Mouse (Mus musculus) stomach, embryonic 14.5 days (tissue): ENCODE results near the gene Naip2. TPM values are rescaled to one million over a fixed set of nuclear protein-coding genes. Genes with fewer than 3 reads are reported as not detected.

Experiments
- ATAC-seq: fragments of 200-750 bp; cut with Nextera tagmentation; 2 replicates; pipeline ENCODE4 v1.8.0; 2017; ENCODE audit warnings: low read depth, moderate TSS enrichment; ENCODE audit not compliant: insufficient number of reproducible peaks, insufficient read depth, low FRiP score
- H3K27ac ChIP-seq: fragments of 300-500 bp; sonication (generic); 2 replicates; pipeline ENCODE4 v1.5.1; 2014; ENCODE audit warnings: mild to moderate bottlenecking, low read length, moderate library complexity, mixed read lengths
- H3K27me3 ChIP-seq: fragments of 300-500 bp; sonication (generic); 2 replicates; pipeline ENCODE4 v1.6.1; 2014; ENCODE audit warnings: low read length, control low read depth, mixed read lengths; ENCODE audit not compliant: control insufficient read depth, insufficient read depth
- H3K36me3 ChIP-seq: fragments of 300-500 bp; sonication (generic); 2 replicates; pipeline ENCODE4 v1.6.1; 2014; ENCODE audit warnings: mild to moderate bottlenecking, control low read depth, low read length, moderate library complexity, mixed read lengths; ENCODE audit not compliant: control insufficient read depth, insufficient read depth
- H3K4me1 ChIP-seq: fragments of 300-500 bp; sonication (generic); 2 replicates; pipeline ENCODE4 v1.6.1; 2014; ENCODE audit warnings: low read length, control low read depth, mixed read lengths; ENCODE audit not compliant: control insufficient read depth, insufficient read depth
- H3K4me2 ChIP-seq: fragments of 300-500 bp; sonication (generic); replicated peaks from 2 replicates; pipeline ENCODE4 v1.6.1; 2014; ENCODE audit warnings: low read depth, low read length, control low read depth
- H3K4me3 ChIP-seq: fragments of 300-500 bp; sonication (generic); 2 replicates; pipeline ENCODE4 v1.5.1; 2014; ENCODE audit warnings: low read depth, low read length, control low read depth
- H3K9ac ChIP-seq: fragments of 300-500 bp; sonication (generic); replicated peaks from 2 replicates; pipeline ENCODE4 v1.6.1; 2014; ENCODE audit warnings: low read depth, mild to moderate bottlenecking, control low read depth, low read length, moderate library complexity, mixed read lengths
- H3K9me3 ChIP-seq: fragments of 300-500 bp; sonication (generic); 2 replicates; pipeline ENCODE4 v1.6.1; 2016; ENCODE audit warnings: low read depth, low read length, control low read depth; ENCODE audit not compliant: control insufficient read depth
- WGBS: fragments of 180-500 bp; shearing (Covaris S2); extraction: QIAGEN DNeasy Blood & Tissue Kit; methylation state at CpG from one replicate; pipeline ENCODE4 v1.1.7; 2014; 5-methylcytosine and 5-hydroxymethylcytosine counted together
- polyA plus RNA-seq: library from polyadenylated mRNA; unstranded; fragments of >200 nt; fragmentation: Nextera tagmentation; extraction: Ambion mirVana; gene quantifications from 2 replicates; pipeline ENCODE4 v1.2.1, GENCODE M21; 2014

Gene Naip2
- polyA plus RNA-seq, 1 experiment from 2014 or later = 0.52 TPM

DNA sequence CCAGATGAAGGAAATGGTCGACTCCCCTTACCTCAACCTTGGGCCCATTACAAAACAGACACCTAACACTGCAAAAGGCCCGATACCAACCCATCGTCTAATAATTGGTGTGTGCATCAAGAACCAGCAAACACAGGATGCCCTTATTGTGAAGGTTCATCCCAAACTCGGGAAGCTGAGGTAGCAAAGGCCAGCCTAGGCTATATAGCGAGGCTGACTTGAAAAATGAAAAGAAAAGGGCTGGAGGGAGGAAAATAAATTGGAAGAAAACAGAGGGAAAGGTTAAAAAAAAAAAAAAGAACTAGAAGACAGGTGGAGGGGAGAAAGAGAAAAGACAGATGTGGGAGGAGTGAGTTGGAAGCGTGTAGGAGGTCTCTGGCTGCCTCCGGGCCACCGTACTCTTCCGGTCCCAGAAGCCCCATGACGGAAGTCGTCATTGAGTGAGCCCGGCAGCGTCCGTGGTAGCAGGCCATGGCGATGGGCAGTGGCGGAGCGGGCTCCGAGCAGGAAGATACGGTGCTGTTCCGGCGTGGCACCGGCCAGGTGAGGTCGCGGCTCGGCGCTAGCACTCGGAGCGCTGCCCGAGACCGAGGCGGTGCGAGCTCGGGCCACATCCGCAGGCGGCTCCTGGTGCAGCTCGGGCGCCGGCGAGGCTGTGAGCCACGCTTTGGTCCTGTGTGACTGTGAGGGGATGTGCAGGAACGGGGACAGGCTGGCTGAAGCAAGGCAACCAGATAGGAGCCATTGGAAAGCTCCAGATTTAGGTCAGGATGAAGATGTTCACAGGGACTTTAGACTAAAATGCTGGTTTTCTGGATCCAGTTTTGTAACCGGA, 77.3 kb downstream of the Naip2 start, which contains the start of gene Smn1:
TSS of gene Smn1 (plus strand) at position 430 of the 835 bp plus-strand sequence.
- Histone ChIP-seq H3K4me1 (peaks cover 8% of the 10 kb centered on the region; the same call in 1 of the 2 replicates), H3K4me2 (peak within 1 kb of the TSS; percentile 82), H3K27me3 (no peaks in the 10 kb centered on the region), H3K36me3 (peaks cover 16% of the 10 kb centered on the region), H3K27ac (no peak within 1 kb of the TSS), H3K9ac (peak within 1 kb of the TSS; percentile 63), H3K9me3 (no peaks in the 10 kb centered on the region), H3K4me3 (peak within 1 kb of the TSS; percentile 93)
- peak; percentile 95 for ATAC-seq
- 4% methylated on average over 42 of the region's 42 CpGs for WGBS

DNA sequence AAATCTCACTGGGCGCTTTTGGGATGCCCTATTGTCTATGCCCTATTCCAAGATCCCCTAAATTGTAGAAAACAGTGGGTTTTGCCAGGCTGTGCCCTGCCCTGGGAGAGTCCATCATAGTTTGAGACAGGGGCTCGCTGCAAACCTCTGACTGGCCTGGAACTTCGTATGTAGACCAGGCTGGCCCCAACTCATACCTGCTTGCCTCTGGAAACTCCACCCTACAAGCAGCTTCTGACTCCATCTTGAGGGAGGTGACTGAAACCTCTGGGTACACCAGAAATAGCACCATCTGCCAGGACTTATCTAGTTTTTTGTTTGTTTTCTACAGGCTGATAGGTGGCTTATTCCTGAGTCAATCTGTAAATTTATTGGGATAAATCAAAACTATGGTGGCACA, 77.9 kb downstream of the Naip2 start:
- H3K9me3 ChIP-seq = no peaks in the 10 kb centered on the region
- peaks cover 15% of the 10 kb centered on the region for H3K36me3 ChIP-seq
- H3K4me1 ChIP-seq = peaks cover 8% of the 10 kb centered on the region; the same call in 1 of the 2 replicates
- ATAC-seq = 0 out of 2 replicates have a peak, but pooled peaks have one; percentile 10
- H3K4me2 ChIP-seq = peak overlapping the region; percentile 82
- peak overlapping the region; percentile 93 for H3K4me3 ChIP-seq
- H3K27me3 ChIP-seq = no peaks in the 10 kb centered on the region
- H3K27ac ChIP-seq = no peak overlapping the region
- no peak overlapping the region for H3K9ac ChIP-seq
- WGBS = 84% methylated on average over 3 of the region's 3 CpGs

DNA sequence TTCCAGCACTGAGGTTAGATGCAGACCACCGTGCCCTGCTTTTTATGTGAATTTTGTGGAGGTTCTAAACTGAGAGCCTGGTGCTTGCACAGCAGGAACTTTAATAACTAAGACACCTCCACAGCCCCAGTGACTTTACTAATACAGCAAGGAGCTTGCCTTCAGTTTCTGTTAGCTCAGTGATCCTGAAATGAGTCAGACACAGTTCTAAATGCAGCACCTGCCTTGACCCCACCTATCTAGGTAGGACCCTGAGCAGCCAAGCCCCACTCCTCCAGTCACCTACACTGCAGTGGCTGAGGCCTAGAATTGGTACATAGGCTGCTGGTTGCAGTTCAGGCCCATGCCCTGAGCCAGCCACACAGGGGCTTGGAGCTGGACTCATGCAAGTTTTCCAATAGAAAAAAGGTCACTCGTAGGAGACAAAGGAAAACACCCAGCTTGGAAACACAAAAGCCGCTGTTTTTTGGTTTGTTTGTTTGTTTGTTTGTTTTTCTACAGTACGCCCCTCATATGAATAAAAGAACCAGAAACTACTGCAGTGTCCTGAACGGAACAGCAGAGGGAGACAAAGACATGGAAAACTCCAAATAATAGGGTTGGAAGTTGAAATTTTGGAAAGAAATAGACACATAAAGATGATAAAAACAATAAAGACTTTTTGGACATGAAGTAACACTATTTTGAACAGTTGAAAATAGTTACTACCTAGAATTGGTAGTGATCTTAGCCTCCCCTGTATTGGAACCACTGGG, 89.5 kb downstream of the Naip2 start:
- ATAC-seq = no peak
- 44% methylated on average over 5 of the region's 5 CpGs for WGBS
- Histone ChIP-seq H3K4me1 (peaks cover 9% of the 10 kb centered on the region; the same call in 1 of the 2 replicates), H3K27me3 (no peaks in the 10 kb centered on the region), H3K4me2 (no peak overlapping the region), H3K4me3 (no peak overlapping the region), H3K36me3 (no peaks in the 10 kb centered on the region; the same call in 1 of the 2 replicates), H3K9me3 (no peaks in the 10 kb centered on the region), H3K27ac (no peak overlapping the region), H3K9ac (no peak overlapping the region)

DNA sequence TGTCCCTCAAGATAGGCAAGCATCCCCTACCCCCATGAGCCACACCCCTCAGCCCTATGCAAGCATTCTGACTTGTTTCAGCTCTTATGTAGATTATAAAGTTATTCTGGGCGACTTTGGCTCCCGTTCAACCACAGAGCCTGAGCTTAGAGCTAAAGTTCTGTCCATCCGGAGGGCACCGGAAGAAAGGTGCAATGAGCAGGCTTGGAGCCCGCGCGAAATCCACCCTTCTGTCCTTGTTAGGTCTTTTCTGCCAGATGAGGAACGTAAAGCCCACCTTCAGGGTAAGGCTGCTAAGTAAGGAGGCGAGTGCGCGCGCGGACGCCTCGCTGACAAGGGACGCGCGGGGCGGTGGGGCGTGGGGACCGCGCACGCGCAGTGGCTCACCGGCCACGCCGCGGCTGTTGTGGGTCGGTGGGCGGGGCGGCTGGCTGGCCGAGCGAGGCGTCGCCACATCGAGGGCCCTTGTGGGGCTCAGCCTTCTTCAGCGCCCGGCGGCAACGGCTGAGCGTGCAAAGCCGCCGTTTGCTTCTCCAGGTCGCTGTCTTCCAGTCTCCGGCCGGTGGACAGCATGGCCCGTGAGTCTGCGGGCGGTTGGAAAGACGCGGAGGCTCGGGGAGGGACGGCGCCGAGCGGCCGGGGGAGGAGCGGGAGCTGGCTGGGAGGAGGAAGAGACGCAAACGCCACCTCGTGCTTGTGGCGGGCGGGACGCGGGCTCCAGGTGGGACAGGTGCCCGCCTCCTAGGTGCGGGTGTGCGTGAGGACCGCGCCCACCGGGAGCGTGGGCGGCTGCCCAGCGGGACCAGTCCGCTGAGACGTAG, 94.0 kb downstream of the Naip2 start, which contains the start of gene Serf1:
TSS of gene Serf1 (plus strand) at position 361 of the 821 bp plus-strand sequence.
- H3K4me3 ChIP-seq = peak within 1 kb of the TSS; percentile 66
- peak; percentile 66 for ATAC-seq
- peak within 1 kb of the TSS; percentile 55; the same call in 1 of the 2 replicates for H3K27ac ChIP-seq
- no peaks in the 10 kb centered on the region for H3K36me3 ChIP-seq
- peak within 1 kb of the TSS; percentile 63 for H3K9ac ChIP-seq
- no peaks in the 10 kb centered on the region for H3K9me3 ChIP-seq
- WGBS = under 1% methylated on average over 74 of the region's 76 CpGs
- H3K27me3 ChIP-seq = no peaks in the 10 kb centered on the region
- H3K4me2 ChIP-seq = peak within 1 kb of the TSS; percentile 83
- H3K4me1 ChIP-seq = peaks cover 14% of the 10 kb centered on the region; the same call in 1 of the 2 replicates

DNA sequence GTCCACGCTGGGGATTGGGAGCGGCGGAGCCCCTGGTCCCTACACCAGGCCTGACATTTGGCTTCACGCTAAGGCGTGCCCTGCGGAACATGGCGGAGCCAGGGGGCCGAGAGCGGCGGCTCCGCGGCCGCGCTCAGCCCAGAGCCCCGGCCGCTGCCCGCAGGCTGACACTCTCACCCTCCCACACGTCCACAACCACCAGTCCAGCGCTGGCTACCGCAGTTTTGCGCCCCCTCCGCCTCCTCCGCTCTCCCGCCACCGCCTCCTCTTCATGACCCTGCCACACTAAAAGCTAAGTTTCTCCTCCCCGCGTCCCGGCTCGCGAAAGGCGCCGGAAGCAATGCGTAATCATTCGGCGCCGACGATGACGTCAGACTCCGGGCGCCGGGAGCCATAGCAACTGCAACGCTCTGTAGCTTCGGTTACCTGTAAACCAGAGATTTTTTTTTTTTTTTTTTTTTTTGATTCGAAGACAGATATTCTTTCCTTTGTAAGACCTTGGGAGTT, 98.1 kb downstream of the Naip2 start, which contains the start of gene Bdp1:
TSS of gene Bdp1 (minus strand) at position 323 of the 507 bp plus-strand sequence.
- under 1% methylated on average over 44 of the region's 44 CpGs for WGBS
- Histone ChIP-seq H3K4me3 (peak within 1 kb of the TSS; percentile 96), H3K27ac (peak within 1 kb of the TSS; percentile 77; the same call in 1 of the 2 replicates), H3K9ac (peak within 1 kb of the TSS; percentile 90), H3K9me3 (no peaks in the 10 kb centered on the region), H3K4me2 (peak within 1 kb of the TSS; percentile 80), H3K4me1 (peaks cover 16% of the 10 kb centered on the region; the same call in 1 of the 2 replicates), H3K36me3 (no peaks in the 10 kb centered on the region), H3K27me3 (no peaks in the 10 kb centered on the region)
- ATAC-seq = peak; percentile 82

DNA sequence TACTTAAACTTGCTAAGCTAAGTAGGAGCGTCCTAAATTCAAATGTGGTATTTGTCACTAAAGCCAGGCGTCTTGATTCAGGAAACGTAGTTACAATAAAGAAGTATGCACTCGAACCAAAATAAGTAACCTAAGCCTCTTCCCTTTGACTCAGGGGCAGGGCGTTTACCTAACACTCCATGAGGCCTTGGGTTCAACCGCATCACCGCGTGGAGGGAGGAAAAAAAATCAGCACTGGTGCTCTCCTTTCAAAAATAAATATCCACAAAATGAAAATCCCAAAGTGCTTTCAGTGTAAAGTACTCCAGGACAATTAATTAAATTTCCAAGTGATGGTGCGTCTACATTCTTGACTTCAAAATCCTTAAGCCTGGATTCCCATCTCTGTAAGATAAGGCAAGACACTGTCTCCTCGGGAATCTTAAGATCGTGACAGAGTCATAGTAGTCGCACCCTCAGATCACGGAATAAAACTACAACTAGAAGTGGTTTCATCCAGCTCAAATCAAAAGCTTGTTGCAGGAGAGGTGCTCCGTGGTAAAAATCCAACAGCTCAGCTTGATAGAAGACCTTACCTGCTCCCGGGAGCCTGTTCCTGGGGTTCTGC, 98.7 kb downstream of the Naip2 start:
- H3K36me3 ChIP-seq = no peaks in the 10 kb centered on the region
- H3K9me3 ChIP-seq = no peaks in the 10 kb centered on the region
- peak overlapping the region; percentile 77; the same call in 1 of the 2 replicates for H3K27ac ChIP-seq
- peak overlapping the region; percentile 80 for H3K4me2 ChIP-seq
- ATAC-seq = no peak
- no peaks in the 10 kb centered on the region for H3K27me3 ChIP-seq
- 5% methylated on average over 15 of the region's 15 CpGs for WGBS
- H3K9ac ChIP-seq = peak overlapping the region; percentile 90
- peak overlapping the region; percentile 96 for H3K4me3 ChIP-seq
- peaks cover 13% of the 10 kb centered on the region; the same call in 1 of the 2 replicates for H3K4me1 ChIP-seq

DNA sequence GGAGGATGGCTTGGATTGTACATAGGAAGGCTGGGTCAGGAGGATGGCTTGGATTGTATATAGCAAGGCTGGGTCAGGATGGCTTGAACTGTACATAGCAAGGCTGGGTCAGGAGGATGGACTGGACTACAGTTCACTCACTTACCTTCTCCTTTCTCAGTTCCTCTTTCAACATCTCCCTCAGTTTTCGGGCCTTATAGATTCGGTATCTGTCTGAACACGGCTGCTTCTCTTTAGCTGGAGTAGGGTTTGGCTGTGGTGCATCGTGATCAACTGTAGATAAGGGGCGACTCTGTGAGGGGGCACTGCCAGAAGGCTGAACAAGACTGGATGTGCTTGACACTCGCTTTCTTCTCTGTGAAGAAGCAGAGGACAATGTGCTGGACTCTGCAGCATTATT, 103.1 kb downstream of the Naip2 start:
- no peak for ATAC-seq
- H3K4me1 ChIP-seq = peaks cover 9% of the 10 kb centered on the region; the same call in 1 of the 2 replicates
- H3K4me2 ChIP-seq = no peak overlapping the region
- 94% methylated on average over 6 of the region's 6 CpGs for WGBS
- peaks cover 25% of the 10 kb centered on the region for H3K36me3 ChIP-seq
- no peak overlapping the region for H3K4me3 ChIP-seq
- H3K9ac ChIP-seq = no peak overlapping the region
- no peaks in the 10 kb centered on the region for H3K27me3 ChIP-seq
- no peak overlapping the region for H3K27ac ChIP-seq
- no peaks in the 10 kb centered on the region for H3K9me3 ChIP-seq
